Mouse (Mus musculus) embryonic fibroblast, embryonic 13.5 days (primary cell): ENCODE results near the gene Ttc32. TPM values are rescaled to one million over a fixed set of nuclear protein-coding genes. Genes with fewer than 3 reads are reported as not detected.
"Not testable (repeated sequence)": the region's sequence is repeated elsewhere in the genome, so short reads cannot be mapped to it uniquely, and the experiment has no call there.

Experiments used
- H3K27ac ChIP-seq: 2 replicates; pipeline ENCODE4 v1.5.1; 2012; ENCODE audit warnings: low read length, control low read depth, inconsistent platforms; ENCODE audit not compliant: insufficient read depth
- H3K4me1 ChIP-seq: 2 replicates; pipeline ENCODE4 v1.6.1; 2011; ENCODE audit warnings: low read length; ENCODE audit not compliant: control insufficient read depth, insufficient read depth
- H3K4me3 ChIP-seq: 2 replicates; pipeline ENCODE4 v1.5.1; 2011; ENCODE audit warnings: mild to moderate bottlenecking, control low read depth, low read length; ENCODE audit not compliant: insufficient read depth
- CTCF ChIP-seq: IDR thresholded peaks from 2 replicates; pipeline ENCODE4 v1.5.1; 2011; ENCODE audit warnings: mild to moderate bottlenecking, control low read depth, low read length, moderate library complexity, borderline replicate concordance; ENCODE audit not compliant: insufficient read depth
- POLR2A ChIP-seq: IDR thresholded peaks from 2 replicates; pipeline ENCODE4 v1.6.1; 2011; ENCODE audit warnings: low read depth, mild to moderate bottlenecking, control low read depth, low read length, moderate library complexity
- polyA plus RNA-seq: library from polyadenylated mRNA; stranded (reverse); fragments of >200 nt; gene quantifications from 2 replicates; pipeline ENCODE4 v1.2.4, GENCODE M21; 2011; ENCODE audit warnings: low read depth; ENCODE audit not compliant: missing spikeins, insufficient read length

Ttc32 gene
- polyA plus RNA-seq, 1 experiment, result 6.5 TPM

DNA sequence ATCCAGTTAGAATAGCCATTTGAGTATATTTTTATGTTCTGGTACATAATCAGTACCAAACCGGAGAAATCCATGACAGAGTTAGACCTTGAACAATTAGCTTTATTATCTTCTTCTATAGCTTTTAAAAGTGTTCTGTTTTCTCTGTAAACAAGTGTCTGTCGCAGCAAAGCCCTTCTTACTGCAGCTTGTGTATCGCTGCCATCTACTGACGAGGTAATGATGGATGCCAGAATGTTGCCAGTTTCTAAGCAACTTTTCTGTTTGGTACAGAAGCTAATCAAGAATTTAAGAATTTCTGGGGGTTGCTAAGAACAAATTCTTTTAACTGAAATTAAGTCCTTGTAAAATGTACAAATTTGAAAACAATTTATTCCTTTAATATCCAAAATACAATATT, 6.8 kb upstream of the Ttc32 start:
- Histone ChIP-seq H3K4me1 (peaks cover 6% of the 10 kb centered on the region), H3K4me3 (no peak overlapping the region), H3K27ac (no peak overlapping the region)
- TF ChIP-seq CTCF, result peak; percentile 7; the same call in 1 of the 2 replicates
- TF ChIP-seq POLR2A, result no peak

- Histone ChIP-seq H3K4me1 (peaks cover 6% of the 10 kb centered on the region), H3K4me3 (no peak overlapping the region), H3K27ac (no peak overlapping the region)
- TF ChIP-seq CTCF (no peak), POLR2A (no peak)
Measured at GRCm38 (mm10) chr12:9024071-9024470, 5.7 kb upstream of the Ttc32 start.

- no peak overlapping the region for H3K4me3 ChIP-seq
- TF ChIP-seq POLR2A, result no peak
- TF ChIP-seq CTCF, result no peak
- peaks cover 6% of the 10 kb centered on the region for H3K4me1 ChIP-seq
- no peak overlapping the region for H3K27ac ChIP-seq
Measured at GRCm38 (mm10) chr12:9024736-9025135, 5.1 kb upstream of the Ttc32 start.

DNA sequence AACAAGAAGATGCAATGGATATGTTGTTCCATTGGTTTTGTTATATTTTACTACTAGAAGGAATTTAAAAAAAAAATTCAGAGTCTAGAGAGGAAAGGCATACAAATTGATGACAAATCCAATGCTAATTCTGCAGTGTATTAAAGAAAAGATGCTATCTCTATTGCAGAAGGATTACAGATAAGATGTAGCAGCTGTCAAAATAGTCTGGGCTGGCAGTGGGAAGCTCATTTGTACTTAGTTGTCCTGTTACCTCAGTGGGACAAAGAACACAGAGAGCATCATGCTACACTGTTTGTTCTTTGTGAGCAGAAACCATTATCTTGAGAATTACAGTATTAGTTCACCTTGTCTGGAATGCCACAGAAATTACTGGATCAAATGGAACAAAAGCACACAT, 3.0 kb upstream of the Ttc32 start:
- H3K4me1 ChIP-seq, result peaks cover under 1% of the 10 kb centered on the region; the same call in 1 of the 2 replicates
- TF ChIP-seq POLR2A, result no peak
- no peak for TF ChIP-seq CTCF
- no peak overlapping the region for H3K27ac ChIP-seq
- H3K4me3 ChIP-seq, result no peak overlapping the region

- not testable (repeated sequence) for H3K27ac ChIP-seq, H3K4me3 ChIP-seq, H3K4me1 ChIP-seq
Measured at GRCm38 (mm10) chr12:9028816-9029215, 981 bp upstream of the Ttc32 start.

- TF ChIP-seq POLR2A (no peak), CTCF (no peak)
- H3K27ac ChIP-seq, result no peak overlapping the region
Measured at GRCm38 (mm10) chr12:9029506-9029887, 300 bp upstream of the Ttc32 start.

DNA sequence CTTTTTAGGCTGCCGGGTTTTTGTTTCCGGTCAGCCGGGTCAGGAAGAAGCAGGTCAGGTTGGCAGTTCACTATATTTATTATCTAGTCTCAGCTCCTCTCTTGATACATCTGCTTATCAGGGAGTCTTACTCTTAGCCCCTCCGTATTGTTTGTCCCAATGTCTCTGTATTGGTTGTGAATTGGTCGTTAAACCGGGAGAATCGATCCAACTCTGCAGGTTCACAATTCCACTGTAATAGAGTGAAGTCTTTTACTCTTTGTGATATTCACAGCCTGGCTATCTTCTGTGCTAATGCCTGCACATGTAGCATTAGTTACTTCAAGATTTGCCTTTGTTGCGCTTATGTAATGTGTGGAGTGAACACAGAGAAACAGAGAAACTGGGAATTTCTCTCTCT, 1.4 kb downstream of the Ttc32 start:
- Histone ChIP-seq H3K27ac (no peak overlapping the region), H3K4me1 (peaks cover 3% of the 10 kb centered on the region; the same call in 1 of the 2 replicates), H3K4me3 (no peak overlapping the region)
- TF ChIP-seq POLR2A, result no peak
- TF ChIP-seq CTCF, result no peak

More at GRCm38 (mm10) chr12:9029506-9029887, 300 bp upstream of the Ttc32 start:
- H3K4me3 ChIP-seq, result no peak overlapping the region
- peaks cover 3% of the 10 kb centered on the region; the same call in 1 of the 2 replicates for H3K4me1 ChIP-seq

DNA sequence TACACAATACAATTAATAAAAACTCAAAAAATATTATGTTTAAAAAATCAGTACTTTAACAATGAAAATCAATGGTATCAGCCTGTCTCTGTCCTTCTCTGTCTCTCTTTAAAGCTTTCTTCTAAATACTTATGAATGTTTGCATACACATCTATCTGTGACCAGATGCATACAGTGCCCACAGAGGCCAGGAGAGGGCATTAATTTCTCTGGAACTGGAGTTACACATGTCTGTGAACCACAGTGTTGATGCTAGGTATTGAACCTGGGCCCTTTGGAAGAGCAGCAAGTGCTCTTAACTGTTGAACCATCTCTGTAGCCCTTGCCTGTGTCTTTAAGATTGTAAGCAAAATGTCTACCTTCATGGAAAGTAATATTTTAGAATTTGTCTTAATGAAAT, 3.3 kb downstream of the Ttc32 start:
- Histone ChIP-seq H3K27ac (no peak overlapping the region), H3K4me1 (peaks cover 3% of the 10 kb centered on the region; the same call in 1 of the 2 replicates), H3K4me3 (no peak overlapping the region)
- TF ChIP-seq POLR2A (no peak), CTCF (no peak)

- no peak overlapping the region for H3K4me3 ChIP-seq
- no peak overlapping the region for H3K27ac ChIP-seq
- TF ChIP-seq POLR2A, result no peak
- no peak for TF ChIP-seq CTCF
- peaks cover 3% of the 10 kb centered on the region; the same call in 1 of the 2 replicates for H3K4me1 ChIP-seq
Measured at GRCm38 (mm10) chr12:9036409-9036808, 6.6 kb downstream of the Ttc32 start.

DNA sequence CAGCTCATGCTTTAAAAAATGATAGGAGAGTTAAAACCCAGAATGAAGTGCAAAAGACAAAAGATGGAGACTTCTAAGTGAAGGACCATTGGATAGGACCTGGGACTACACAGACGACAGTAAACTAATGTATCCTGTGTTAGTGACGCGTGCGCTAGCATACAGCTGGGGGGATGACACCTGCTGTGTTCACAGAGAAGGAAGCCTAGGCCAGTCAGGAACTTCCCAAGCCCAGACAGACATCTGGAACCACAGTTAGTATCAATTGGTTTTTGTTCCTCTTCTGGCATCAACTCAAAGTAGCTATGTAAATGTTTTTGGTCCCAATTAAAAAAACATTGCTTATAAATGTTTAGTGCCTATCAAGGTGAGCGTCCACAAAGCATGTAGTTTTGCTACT, 10.4 kb downstream of the Ttc32 start:
- TF ChIP-seq CTCF, result no peak
- no peak for TF ChIP-seq POLR2A
- Histone ChIP-seq H3K4me3 (no peak overlapping the region), H3K27ac (no peak overlapping the region), H3K4me1 (no peaks in the 10 kb centered on the region)

DNA sequence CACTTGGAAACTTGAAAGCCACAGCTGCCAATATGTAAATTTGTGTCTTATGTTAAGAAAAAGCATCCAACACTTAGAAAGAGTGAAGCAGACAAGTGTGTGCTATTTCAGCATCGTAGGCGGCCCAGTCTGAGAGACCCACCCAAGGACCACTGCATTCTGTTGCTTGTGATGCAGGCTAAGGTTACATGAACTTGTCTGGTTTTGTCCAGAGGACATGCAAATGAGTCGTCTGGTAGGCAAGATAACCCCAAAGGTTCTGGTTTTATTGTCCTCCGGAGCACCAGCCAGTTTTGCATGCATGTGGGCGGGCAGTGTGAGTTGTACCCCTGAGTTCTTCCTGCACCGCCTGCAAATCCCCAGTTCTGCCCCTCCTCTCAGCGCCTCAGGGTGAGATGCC, 10.9 kb downstream of the Ttc32 start:
- TF ChIP-seq POLR2A, result no peak
- TF ChIP-seq CTCF, result no peak
- Histone ChIP-seq H3K4me1 (no peaks in the 10 kb centered on the region), H3K4me3 (no peak overlapping the region), H3K27ac (no peak overlapping the region)
